Mouse (Mus musculus) embryonic facial prominence, embryonic 14.5 days (tissue): ENCODE results near the gene Crtc2. TPM values are rescaled to one million over a fixed set of nuclear protein-coding genes. Genes with fewer than 3 reads are reported as not detected.

ENCODE experiments used
- ATAC-seq: fragments of 200-750 bp; cut with Nextera tagmentation; 2 replicates; pipeline ENCODE4 v1.8.0; 2017; ENCODE audit warnings: low read depth, moderate number of reproducible peaks, moderate TSS enrichment
- DNase-seq: peaks from one replicate; pipeline ENCODE4 v3.0.0-alpha.2; 2015; ENCODE audit warnings: low spot score
- H3K27ac ChIP-seq: fragments of 300-500 bp; sonication (generic); replicated peaks from 2 replicates; pipeline ENCODE4 v1.5.1; 2014; ENCODE audit warnings: low read depth, mild to moderate bottlenecking, low read length, moderate library complexity
- H3K27me3 ChIP-seq: fragments of 300-500 bp; sonication (generic); replicated peaks from 2 replicates; pipeline ENCODE4 v1.6.1; 2014; ENCODE audit warnings: low read length; ENCODE audit not compliant: control insufficient read depth, insufficient read depth
- H3K36me3 ChIP-seq: fragments of 300-500 bp; sonication (generic); 2 replicates; pipeline ENCODE4 v1.6.1; 2014; ENCODE audit warnings: low read length, mixed read lengths; ENCODE audit not compliant: control insufficient read depth, insufficient read depth
- H3K4me1 ChIP-seq: fragments of 300-500 bp; sonication (generic); 2 replicates; pipeline ENCODE4 v1.6.1; 2014; ENCODE audit warnings: antibody characterized with exemption, low read length; ENCODE audit not compliant: control insufficient read depth, insufficient read depth
- H3K4me2 ChIP-seq: fragments of 300-500 bp; sonication (generic); 2 replicates; pipeline ENCODE4 v1.6.1; 2014; ENCODE audit warnings: low read depth, mild to moderate bottlenecking, low read length, moderate library complexity, mixed read lengths
- H3K4me3 ChIP-seq: fragments of 300-500 bp; sonication (generic); 2 replicates; pipeline ENCODE4 v1.5.1; 2014; ENCODE audit warnings: low read depth, mild to moderate bottlenecking, low read length
- H3K9ac ChIP-seq: fragments of 300-500 bp; sonication (generic); 2 replicates; pipeline ENCODE4 v1.6.1; 2014; ENCODE audit warnings: low read depth, mild to moderate bottlenecking, low read length, moderate library complexity, mixed read lengths
- H3K9me3 ChIP-seq: fragments of 300-500 bp; sonication (generic); 2 replicates; pipeline ENCODE4 v1.6.1; 2016; ENCODE audit warnings: low read length; ENCODE audit not compliant: control insufficient read depth
- WGBS: fragments of 180-500 bp; shearing (Covaris S2); extraction: QIAGEN DNeasy Blood & Tissue Kit; methylation state at CpG from one replicate; pipeline ENCODE4 v1.1.7; 2014; 5-methylcytosine and 5-hydroxymethylcytosine counted together
- polyA plus RNA-seq: library from polyadenylated mRNA; unstranded; fragments of >200 nt; fragmentation: Nextera tagmentation; extraction: Ambion mirVana; gene quantifications from 2 replicates; pipeline ENCODE4 v1.2.1, GENCODE M21; 2014

Gene Crtc2
- polyA plus RNA-seq, 1 experiment from 2014 or later, result 14.2 TPM

DNA sequence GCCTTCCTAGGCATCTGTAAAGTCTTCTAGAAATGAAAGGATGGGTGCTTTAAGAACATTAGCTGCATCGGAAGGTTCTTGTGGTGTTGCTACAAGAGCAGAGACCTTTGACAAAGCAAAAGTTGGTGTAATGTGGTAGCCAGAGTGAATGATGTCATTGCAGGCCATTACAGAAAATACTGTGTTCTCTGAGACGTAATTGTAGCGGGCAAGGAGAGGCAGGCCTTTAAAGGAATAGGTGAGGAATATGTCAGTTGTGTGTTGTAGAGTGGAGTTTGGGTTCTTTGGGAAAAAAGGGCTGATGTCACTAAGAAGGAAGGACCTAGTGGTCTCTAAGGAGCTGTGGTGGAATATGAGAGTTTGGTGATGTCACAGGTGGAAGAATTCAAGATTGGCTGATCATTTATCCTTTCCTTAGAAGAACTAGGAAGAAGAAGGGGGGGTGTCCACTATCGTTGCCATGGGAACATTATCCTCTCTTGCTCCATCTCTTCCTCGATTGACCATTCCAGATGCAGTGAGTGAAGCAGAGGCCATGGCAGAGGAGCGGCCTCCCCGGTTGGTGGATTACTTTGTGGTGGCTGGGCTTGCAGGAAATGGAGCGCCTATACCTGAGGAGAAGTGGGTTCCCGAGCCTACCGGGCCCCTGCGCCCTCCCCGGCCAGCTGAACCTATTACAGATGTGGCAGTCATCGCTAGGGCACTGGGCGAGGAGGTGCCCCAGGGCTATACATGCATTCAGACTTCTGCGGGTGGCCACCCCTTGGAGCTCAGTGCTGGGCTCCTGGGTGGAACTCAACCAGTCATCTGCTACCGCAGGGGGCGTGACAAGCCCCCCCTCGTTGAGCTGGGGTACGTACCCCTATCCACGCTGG lies 13.2 kb downstream of the Crtc2 start:
- H3K4me2 ChIP-seq, result peak overlapping the region; percentile 82
- ATAC-seq, result no peak
- 91% methylated on average over 20 of the region's 20 CpGs for WGBS
- no peak for DNase-seq
- H3K9me3 ChIP-seq, result no peaks in the 10 kb centered on the region
- no peak overlapping the region for H3K9ac ChIP-seq
- peaks cover 37% of the 10 kb centered on the region for H3K36me3 ChIP-seq
- peaks cover 10% of the 10 kb centered on the region for H3K4me1 ChIP-seq
- H3K27ac ChIP-seq, result peak overlapping the region; percentile 97; the same call in 1 of the 2 replicates
- no peak overlapping the region for H3K4me3 ChIP-seq
- H3K27me3 ChIP-seq, result no peaks in the 10 kb centered on the region

DNA sequence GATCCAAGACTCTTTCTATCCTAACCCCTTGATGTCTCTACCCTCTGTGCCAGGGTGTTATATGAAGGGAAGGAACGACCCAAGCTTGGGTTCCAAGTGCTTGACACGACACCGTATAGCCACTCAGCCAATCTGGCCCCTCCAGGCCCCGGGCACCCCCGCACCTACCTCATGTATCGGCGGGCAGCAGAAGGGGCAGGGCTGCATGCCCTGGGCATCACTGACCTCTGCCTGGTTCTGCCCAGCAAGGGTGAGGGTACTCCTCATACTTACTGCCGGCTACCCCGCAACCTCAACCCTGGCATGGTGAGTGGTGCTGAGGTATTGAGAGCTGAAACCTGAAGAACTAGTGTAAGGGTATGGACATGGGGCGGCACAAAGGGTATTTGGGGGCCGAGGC lies 14.2 kb downstream of the Crtc2 start:
- peaks cover 37% of the 10 kb centered on the region for H3K36me3 ChIP-seq
- ATAC-seq (no peak), DNase-seq (no peak)
- H3K27me3 ChIP-seq, result no peaks in the 10 kb centered on the region
- H3K4me1 ChIP-seq, result peaks cover 10% of the 10 kb centered on the region
- H3K9me3 ChIP-seq, result no peaks in the 10 kb centered on the region
- 93% methylated on average over 11 of the region's 11 CpGs for WGBS
- no peak overlapping the region for H3K4me2 ChIP-seq
- no peak overlapping the region for H3K9ac ChIP-seq
- no peak overlapping the region for H3K27ac ChIP-seq
- no peak overlapping the region for H3K4me3 ChIP-seq

DNA sequence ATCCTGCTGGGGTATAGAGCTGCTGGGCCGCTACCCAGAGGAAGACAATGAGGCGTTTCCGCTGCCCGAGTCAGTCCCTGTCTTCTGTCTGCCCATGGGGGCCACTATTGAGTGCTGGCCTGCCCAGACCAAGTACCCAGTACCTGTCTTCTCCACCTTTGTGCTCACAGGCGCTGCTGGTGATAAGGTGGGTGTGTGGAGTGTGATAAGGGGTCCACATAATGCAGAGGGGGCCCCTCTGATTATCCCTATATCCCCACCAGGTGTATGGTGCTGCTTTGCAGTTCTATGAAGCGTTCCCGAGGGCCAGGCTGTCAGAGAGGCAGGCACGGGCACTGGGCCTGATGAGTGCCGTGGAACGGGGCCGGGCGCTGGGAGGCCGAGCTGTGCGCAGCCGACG lies 15.0 kb downstream of the Crtc2 start:
- Histone ChIP-seq H3K4me1 (peaks cover 10% of the 10 kb centered on the region), H3K9ac (no peak overlapping the region), H3K36me3 (peaks cover 37% of the 10 kb centered on the region; the same call in 1 of the 2 replicates), H3K4me3 (no peak overlapping the region), H3K4me2 (no peak overlapping the region), H3K27ac (no peak overlapping the region), H3K9me3 (no peaks in the 10 kb centered on the region), H3K27me3 (no peaks in the 10 kb centered on the region)
- ATAC-seq (no peak), DNase-seq (no peak)
- 83% methylated on average over 16 of the region's 16 CpGs for WGBS

DNA sequence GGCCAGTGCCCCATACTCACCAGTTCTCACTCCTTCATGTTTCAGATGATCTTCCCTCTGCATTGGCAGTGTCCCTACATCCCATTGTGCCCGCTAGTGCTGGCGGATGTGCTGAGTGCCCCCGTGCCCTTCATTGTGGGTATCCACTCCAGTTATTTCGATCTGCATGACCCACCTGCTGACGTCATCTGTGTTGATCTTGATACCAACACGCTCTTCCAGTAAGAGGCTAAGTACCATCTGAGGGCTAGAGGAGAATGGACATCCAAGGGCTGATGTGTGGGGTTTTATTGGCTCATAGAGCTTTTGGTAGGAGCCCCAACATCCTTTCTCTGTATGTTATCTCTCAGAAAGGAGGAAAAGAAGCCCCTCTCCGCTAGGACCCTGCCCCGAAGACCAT lies 16.8 kb downstream of the Crtc2 start:
- peaks cover 53% of the 10 kb centered on the region; the same call in 1 of the 2 replicates for H3K36me3 ChIP-seq
- H3K27me3 ChIP-seq, result no peaks in the 10 kb centered on the region
- H3K4me1 ChIP-seq, result peaks cover 10% of the 10 kb centered on the region
- H3K27ac ChIP-seq, result no peak overlapping the region
- ATAC-seq, result no peak
- no peak overlapping the region for H3K4me2 ChIP-seq
- H3K9ac ChIP-seq, result no peak overlapping the region
- WGBS, result 89% methylated on average over 8 of the region's 8 CpGs
- H3K9me3 ChIP-seq, result no peaks in the 10 kb centered on the region
- no peak overlapping the region for H3K4me3 ChIP-seq
- no peak for DNase-seq

DNA sequence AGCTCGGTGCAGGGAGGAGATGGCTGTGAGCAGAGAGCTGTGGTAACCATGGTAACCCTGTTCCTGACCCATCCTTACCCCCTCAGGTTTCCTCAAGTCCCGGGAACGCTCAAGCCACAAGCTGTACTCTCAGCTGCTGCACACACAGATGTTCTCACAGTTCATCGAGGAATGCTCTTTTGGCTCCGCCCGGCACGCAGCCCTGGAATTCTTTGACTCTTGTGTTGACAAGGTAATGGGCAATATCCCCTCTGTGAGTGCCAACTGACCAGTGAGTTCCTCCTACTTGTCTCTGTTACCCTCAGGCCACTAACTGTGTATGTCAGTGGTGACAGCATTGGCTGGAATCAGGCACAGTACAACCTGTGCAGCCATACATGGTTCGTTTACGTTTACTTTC lies 18.2 kb downstream of the Crtc2 start:
- no peaks in the 10 kb centered on the region for H3K27me3 ChIP-seq
- H3K27ac ChIP-seq, result no peak overlapping the region
- ATAC-seq (no peak), DNase-seq (no peak)
- H3K4me3 ChIP-seq, result no peak overlapping the region
- H3K9me3 ChIP-seq, result no peaks in the 10 kb centered on the region
- no peak overlapping the region for H3K9ac ChIP-seq
- H3K4me2 ChIP-seq, result no peak overlapping the region
- no peaks in the 10 kb centered on the region for H3K4me1 ChIP-seq
- peaks cover 67% of the 10 kb centered on the region; the same call in 1 of the 2 replicates for H3K36me3 ChIP-seq
- 59% methylated on average over 9 of the region's 9 CpGs for WGBS

DNA sequence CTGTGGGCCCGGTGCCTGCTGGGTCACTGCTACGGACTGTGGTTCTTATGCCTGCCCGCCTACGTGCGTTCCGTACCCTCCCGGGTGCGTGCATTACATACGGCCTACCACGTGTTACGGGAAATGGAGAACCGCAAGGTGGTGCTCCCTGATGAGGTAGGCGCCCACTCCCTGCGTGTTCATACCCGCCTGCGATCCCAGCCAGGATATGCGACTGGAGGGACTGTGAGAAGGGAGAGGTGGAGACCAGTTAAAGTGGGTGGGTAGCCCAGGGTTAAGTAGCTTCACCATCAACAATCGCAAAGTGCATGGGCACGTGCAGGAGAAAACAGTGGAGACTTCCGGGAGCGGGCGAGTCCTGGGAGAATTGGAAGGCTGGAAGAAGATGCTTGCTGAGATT lies 19.9 kb downstream of the Crtc2 start:
- H3K36me3 ChIP-seq, result peaks cover 75% of the 10 kb centered on the region; the same call in 1 of the 2 replicates

DNA sequence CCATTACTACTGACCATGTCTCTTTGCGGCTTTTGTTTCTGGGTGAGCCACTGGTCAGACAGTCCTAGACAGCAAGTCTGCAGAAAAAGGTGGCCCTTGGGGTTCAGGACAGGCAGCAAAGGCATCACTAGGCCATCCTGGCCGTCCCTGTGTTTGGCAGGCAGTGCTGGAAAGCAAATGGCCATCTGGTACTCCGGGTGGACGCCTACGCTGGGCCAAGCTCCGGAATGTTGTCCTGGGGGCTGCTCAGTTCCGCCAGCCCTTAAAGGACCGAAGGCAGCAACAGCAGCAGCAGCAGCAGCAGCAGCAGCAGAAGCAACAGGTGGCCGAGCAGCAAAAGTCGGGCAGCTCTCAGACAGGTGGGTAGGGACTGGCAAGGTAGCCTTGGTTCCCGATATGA lies 21.3 kb downstream of the Crtc2 start:
- Histone ChIP-seq H3K4me2 (no peak overlapping the region), H3K4me1 (no peaks in the 10 kb centered on the region), H3K9me3 (no peaks in the 10 kb centered on the region), H3K36me3 (peaks cover 85% of the 10 kb centered on the region; the same call in 1 of the 2 replicates), H3K27me3 (no peaks in the 10 kb centered on the region), H3K27ac (no peak overlapping the region), H3K4me3 (no peak overlapping the region), H3K9ac (no peak overlapping the region)
- DNase-seq (no peak), ATAC-seq (no peak)
- WGBS, result 92% methylated on average over 11 of the region's 11 CpGs

More for the DNA sequence above, 19.9 kb downstream of the Crtc2 start:
- ATAC-seq, result no peak
- 94% methylated on average over 22 of the region's 22 CpGs for whole genome bisulfite sequencing
- H3K27me3 ChIP-seq, result no peaks in the 10 kb centered on the region
- H3K4me1 ChIP-seq, result no peaks in the 10 kb centered on the region
- no peak overlapping the region for H3K4me2 ChIP-seq
- no peaks in the 10 kb centered on the region for H3K9me3 ChIP-seq
- H3K4me3 ChIP-seq, result no peak overlapping the region
- H3K9ac ChIP-seq, result no peak overlapping the region
- no peak for DNase-seq
- H3K27ac ChIP-seq, result no peak overlapping the region

DNA sequence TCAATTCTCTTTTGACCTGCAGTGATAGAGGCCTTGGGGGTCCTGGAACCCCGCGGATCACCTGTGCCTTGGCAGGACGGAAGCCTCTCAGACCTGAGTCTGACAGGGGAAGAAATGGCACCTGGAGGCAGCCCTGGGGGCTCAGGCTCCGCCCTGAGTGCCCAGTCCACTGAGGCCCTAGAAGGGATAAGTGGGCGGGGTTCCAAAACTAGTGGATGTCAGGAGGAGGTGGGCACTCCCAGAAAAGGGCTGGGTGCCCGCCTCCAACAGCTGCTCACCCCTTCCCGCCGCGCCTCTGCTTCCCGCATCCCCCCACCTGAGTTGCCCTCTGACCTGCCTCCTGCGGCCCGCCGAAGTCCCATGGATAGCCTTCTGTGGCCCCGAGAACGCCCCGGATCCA lies 22.9 kb downstream of the Crtc2 start:
- Histone ChIP-seq H3K9me3 (no peaks in the 10 kb centered on the region), H3K4me1 (no peaks in the 10 kb centered on the region), H3K36me3 (peaks cover 87% of the 10 kb centered on the region; the same call in 1 of the 2 replicates), H3K27ac (no peak overlapping the region), H3K4me2 (no peak overlapping the region), H3K27me3 (no peaks in the 10 kb centered on the region), H3K4me3 (no peak overlapping the region), H3K9ac (no peak overlapping the region)
- WGBS, result 45% methylated on average over 10 of the region's 16 CpGs
- ATAC-seq (no peak), DNase-seq (no peak)

DNA sequence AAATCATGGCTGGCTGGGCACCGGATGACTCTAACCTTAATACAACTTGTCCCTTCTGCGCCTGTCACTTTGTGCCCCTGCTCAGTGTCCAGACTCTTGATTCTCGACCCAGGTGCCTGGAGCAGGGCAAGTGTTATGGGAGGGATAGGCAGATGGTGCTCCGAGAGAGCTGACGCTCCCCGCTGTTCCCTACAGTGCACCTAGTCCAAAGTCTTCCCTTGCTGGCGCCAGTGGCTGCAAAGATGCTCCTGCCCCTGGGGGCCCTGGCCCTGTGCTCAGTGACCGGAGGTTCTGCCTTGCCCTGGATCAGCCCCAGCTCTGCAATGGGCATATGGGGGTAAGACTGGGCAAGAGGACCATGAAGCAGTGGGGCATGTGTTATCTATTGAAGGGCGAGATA lies 23.8 kb downstream of the Crtc2 start:
- Histone ChIP-seq H3K4me3 (no peak overlapping the region), H3K4me2 (no peak overlapping the region), H3K27ac (no peak overlapping the region), H3K27me3 (no peaks in the 10 kb centered on the region), H3K36me3 (peaks cover 78% of the 10 kb centered on the region; the same call in 1 of the 2 replicates), H3K9ac (no peak overlapping the region), H3K4me1 (no peaks in the 10 kb centered on the region), H3K9me3 (no peaks in the 10 kb centered on the region)
- ATAC-seq (no peak), DNase-seq (no peak)
- WGBS, result 94% methylated on average over 9 of the region's 9 CpGs
